Mouse (Mus musculus): ENCODE data around the gene Fbln2. TPM values are rescaled to one million over a fixed set of nuclear protein-coding genes. Genes with fewer than 3 reads are reported as not detected.

Fbln2 gene
- total and polyA plus RNA-seq, 3 experiments, result 0.27 TPM; not detected in 2

GRCm38 (mm10) chr6:91171396-91171895, 40.8 kb upstream of the Fbln2 start:
- Histone ChIP-seq H3K4me3 (ENCODE audit: low read depth, low read length) (no peak overlapping the region), H3K36me3 (replicated peaks) (no peaks in the 10 kb centered on the region), H3K27me3 (ENCODE audit: insufficient read depth, low read length) (peaks cover 9% of the 10 kb centered on the region), H3K9me3 (replicated peaks) (no peaks in the 10 kb centered on the region), H3K4me1 (ENCODE audit: insufficient read depth, low read depth, low read length) (no peaks in the 10 kb centered on the region)
- ATAC-seq (ENCODE audit: extremely low read depth, insufficient number of reproducible peaks, low FRiP score, poor library complexity, severe bottlenecking) (no peak), DNase-seq (ENCODE audit: low spot score) (no peak)
- TF ChIP-seq GATA1 (IDR thresholded peaks at IDR 0.05; ENCODE audit: borderline replicate concordance, low read length) (no peak), CTCF (IDR thresholded peaks at IDR 0.05; ENCODE audit: low read depth, low read length) (no peak), GATA2 (IDR thresholded peaks at IDR 0.05; ENCODE audit: borderline replicate concordance, low read depth, low read length) (no peak), POLR2AphosphoS5 (IDR thresholded peaks at IDR 0.05; ENCODE audit: insufficient replicate concordance, low read depth, low read length) (no peak), TAL1 (conservative IDR thresholded peaks at IDR 0.05; ENCODE audit: low read depth, low read length) (no peak)

DNA sequence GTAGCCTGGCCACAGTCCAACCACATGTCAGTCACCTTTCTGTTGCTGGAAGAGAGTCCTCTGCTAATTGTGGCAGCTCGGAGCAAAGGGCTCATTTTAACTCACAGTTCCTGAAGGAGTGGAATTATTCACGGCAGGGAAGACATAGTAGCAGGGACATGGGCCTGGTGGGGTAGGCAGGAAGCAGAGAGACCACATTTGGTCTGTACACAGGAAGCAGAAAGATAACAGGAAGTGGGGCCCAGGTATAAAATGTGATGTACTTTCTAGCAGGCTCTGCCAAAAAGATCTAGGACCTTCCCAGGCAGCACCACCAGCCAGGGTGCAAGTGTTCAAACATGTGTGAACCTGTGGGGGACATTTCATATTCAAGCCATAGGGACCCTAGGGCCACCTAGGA, 39.9 kb upstream of the Fbln2 start:
- ATAC-seq (ENCODE audit: extremely low read depth, insufficient number of reproducible peaks, low FRiP score, poor library complexity, severe bottlenecking) (no peak), DNase-seq (ENCODE audit: low spot score) (no peak)
- Histone ChIP-seq H3K4me1 (ENCODE audit: insufficient read depth, low read depth, low read length) (no peaks in the 10 kb centered on the region), H3K36me3 (replicated peaks) (no peaks in the 10 kb centered on the region), H3K9me3 (replicated peaks) (no peaks in the 10 kb centered on the region), H3K4me3 (ENCODE audit: low read depth, low read length) (no peak overlapping the region), H3K27me3 (ENCODE audit: insufficient read depth, low read length) (peaks cover 10% of the 10 kb centered on the region)
- TF ChIP-seq GATA2 (IDR thresholded peaks at IDR 0.05; ENCODE audit: borderline replicate concordance, low read depth, low read length) (no peak), TAL1 (conservative IDR thresholded peaks at IDR 0.05; ENCODE audit: low read depth, low read length) (no peak), GATA1 (IDR thresholded peaks at IDR 0.05; ENCODE audit: borderline replicate concordance, low read length) (no peak), CTCF (IDR thresholded peaks at IDR 0.05; ENCODE audit: low read depth, low read length) (no peak), POLR2AphosphoS5 (IDR thresholded peaks at IDR 0.05; ENCODE audit: insufficient replicate concordance, low read depth, low read length) (no peak)

DNA sequence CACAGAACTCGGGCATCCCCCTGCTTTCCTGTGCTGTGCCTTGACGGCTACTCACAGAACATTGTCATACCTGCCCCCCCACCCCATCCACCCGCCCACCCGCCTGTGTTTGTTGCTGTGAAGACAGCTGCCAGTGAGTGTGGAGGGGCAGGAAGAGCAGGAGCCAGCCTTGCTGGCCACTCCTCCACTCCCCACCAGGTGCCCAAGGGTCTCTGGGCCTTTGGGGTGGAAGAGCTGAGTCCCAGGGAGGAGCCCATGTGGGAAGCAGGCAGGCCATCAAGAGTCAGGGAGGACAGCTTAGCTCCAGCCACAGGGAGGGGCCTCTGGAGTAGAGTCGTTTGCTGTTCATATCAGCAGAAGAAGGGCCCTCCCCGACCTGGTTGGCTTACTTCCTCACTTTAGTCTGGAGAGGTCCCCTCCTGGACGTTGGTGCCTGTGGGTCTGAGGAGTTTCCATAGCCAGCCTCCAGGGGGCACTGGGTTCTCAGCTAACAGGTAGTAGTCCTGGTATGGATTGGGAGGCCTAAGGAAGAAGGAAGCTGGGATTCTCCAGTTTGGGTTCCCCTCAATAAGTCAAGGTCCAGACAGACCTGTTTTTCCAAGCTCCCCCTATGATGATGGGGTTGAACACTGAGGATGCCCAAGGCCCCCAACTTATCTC, 38.9 kb upstream of the Fbln2 start:
- Histone ChIP-seq H3K27me3 (ENCODE audit: insufficient read depth, low read length) (peaks cover 14% of the 10 kb centered on the region), H3K4me3 (ENCODE audit: low read depth, low read length) (no peak overlapping the region), H3K4me1 (ENCODE audit: insufficient read depth, low read depth, low read length) (no peaks in the 10 kb centered on the region), H3K36me3 (replicated peaks) (no peaks in the 10 kb centered on the region), H3K9me3 (replicated peaks) (no peaks in the 10 kb centered on the region)
- ATAC-seq (ENCODE audit: extremely low read depth, insufficient number of reproducible peaks, low FRiP score, poor library complexity, severe bottlenecking) (no peak), DNase-seq (ENCODE audit: low spot score) (no peak)
- no peak for TF ChIP-seq GATA1 (IDR thresholded peaks at IDR 0.05; ENCODE audit: borderline replicate concordance, low read length)
- TF ChIP-seq POLR2AphosphoS5 (IDR thresholded peaks at IDR 0.05; ENCODE audit: insufficient replicate concordance, low read depth, low read length), result no peak
- no peak for TF ChIP-seq TAL1 (conservative IDR thresholded peaks at IDR 0.05; ENCODE audit: low read depth, low read length)
- no peak for TF ChIP-seq GATA2 (IDR thresholded peaks at IDR 0.05; ENCODE audit: borderline replicate concordance, low read depth, low read length)

DNA sequence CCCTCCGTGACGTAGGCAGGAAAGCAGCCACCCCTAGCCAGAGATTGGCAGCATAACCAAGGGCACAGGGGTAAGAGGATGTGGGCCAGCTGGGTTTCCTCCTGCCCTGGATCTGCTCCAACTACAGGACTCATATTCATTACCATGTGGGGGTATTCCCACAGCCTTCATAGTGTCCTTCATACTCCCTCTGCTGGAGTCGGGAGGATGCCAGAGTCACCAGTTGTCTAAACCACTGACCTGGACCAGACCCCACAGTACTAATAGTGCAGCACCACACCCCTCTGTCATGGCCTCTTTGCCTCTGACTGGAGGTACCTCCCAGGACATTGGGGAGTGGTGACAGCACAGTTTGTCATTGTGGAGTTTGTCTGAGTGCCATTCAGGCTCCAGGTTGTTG, 38.0 kb upstream of the Fbln2 start:
- no peak for ATAC-seq (ENCODE audit: extremely low read depth, insufficient number of reproducible peaks, low FRiP score, poor library complexity, severe bottlenecking)
- no peak overlapping the region for H3K4me3 ChIP-seq (ENCODE audit: low read depth, low read length)
- TF ChIP-seq GATA2 (IDR thresholded peaks at IDR 0.05; ENCODE audit: borderline replicate concordance, low read depth, low read length) (no peak), TAL1 (conservative IDR thresholded peaks at IDR 0.05; ENCODE audit: low read depth, low read length) (no peak)
- H3K4me1 ChIP-seq (ENCODE audit: insufficient read depth, low read depth, low read length), result no peaks in the 10 kb centered on the region
- peaks cover 12% of the 10 kb centered on the region for H3K27me3 ChIP-seq (ENCODE audit: insufficient read depth, low read length)
- no peak for DNase-seq (ENCODE audit: low spot score)
- H3K36me3 ChIP-seq (replicated peaks), result no peaks in the 10 kb centered on the region
- no peaks in the 10 kb centered on the region for H3K9me3 ChIP-seq (replicated peaks)

- DNase-seq (ENCODE audit: low spot score) (no peak), ATAC-seq (ENCODE audit: extremely low read depth, insufficient number of reproducible peaks, low FRiP score, poor library complexity, severe bottlenecking) (no peak)
- Histone ChIP-seq H3K4me1 (ENCODE audit: insufficient read depth, low read depth, low read length) (no peaks in the 10 kb centered on the region), H3K27me3 (ENCODE audit: insufficient read depth, low read length) (peaks cover 15% of the 10 kb centered on the region), H3K9me3 (replicated peaks) (no peaks in the 10 kb centered on the region), H3K4me3 (ENCODE audit: low read depth, low read length) (no peak overlapping the region), H3K36me3 (replicated peaks) (no peaks in the 10 kb centered on the region)
- TF ChIP-seq POLR2AphosphoS5 (IDR thresholded peaks at IDR 0.05; ENCODE audit: insufficient replicate concordance, low read depth, low read length), result no peak
- no peak for TF ChIP-seq GATA2 (IDR thresholded peaks at IDR 0.05; ENCODE audit: borderline replicate concordance, low read depth, low read length)
- no peak for TF ChIP-seq CTCF (IDR thresholded peaks at IDR 0.05; ENCODE audit: low read depth, low read length)
- TF ChIP-seq TAL1 (conservative IDR thresholded peaks at IDR 0.05; ENCODE audit: low read depth, low read length), result no peak
- no peak for TF ChIP-seq GATA1 (IDR thresholded peaks at IDR 0.05; ENCODE audit: borderline replicate concordance, low read length)
Observed at GRCm38 (mm10) chr6:91180767-91181171, 31.5 kb upstream of the Fbln2 start.

DNA sequence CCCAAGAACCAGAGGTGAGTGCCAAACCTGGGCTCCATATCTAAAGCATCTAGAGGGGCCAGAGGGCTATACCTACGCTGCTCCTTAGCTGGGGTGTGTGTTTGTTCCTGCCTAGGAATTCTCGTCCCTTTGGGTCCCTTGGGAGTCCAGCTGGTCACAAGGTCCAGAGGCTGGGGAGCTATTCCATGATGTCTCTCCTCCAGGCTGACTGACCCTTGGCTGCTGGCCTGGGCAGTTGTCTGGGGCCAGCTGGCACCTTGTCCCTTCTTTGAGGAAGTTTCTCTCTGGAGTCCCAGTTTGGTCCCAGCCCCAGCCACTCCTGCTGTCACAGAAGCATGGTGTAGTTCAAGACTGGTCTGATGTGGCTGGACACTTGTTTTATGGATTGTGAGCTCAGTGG, 30.9 kb upstream of the Fbln2 start:
- no peaks in the 10 kb centered on the region for H3K36me3 ChIP-seq (replicated peaks)
- no peaks in the 10 kb centered on the region for H3K9me3 ChIP-seq (replicated peaks)
- H3K4me3 ChIP-seq (ENCODE audit: low read depth, low read length), result no peak overlapping the region
- no peak for ATAC-seq (ENCODE audit: extremely low read depth, insufficient number of reproducible peaks, low FRiP score, poor library complexity, severe bottlenecking)
- no peak for DNase-seq (ENCODE audit: low spot score)
- TF ChIP-seq POLR2AphosphoS5 (IDR thresholded peaks at IDR 0.05; ENCODE audit: insufficient replicate concordance, low read depth, low read length) (no peak), GATA2 (IDR thresholded peaks at IDR 0.05; ENCODE audit: borderline replicate concordance, low read depth, low read length) (no peak), GATA1 (IDR thresholded peaks at IDR 0.05; ENCODE audit: borderline replicate concordance, low read length) (no peak), TAL1 (conservative IDR thresholded peaks at IDR 0.05; ENCODE audit: low read depth, low read length) (no peak), CTCF (IDR thresholded peaks at IDR 0.05; ENCODE audit: low read depth, low read length) (no peak)
- peaks cover 14% of the 10 kb centered on the region for H3K27me3 ChIP-seq (ENCODE audit: insufficient read depth, low read length)
- no peaks in the 10 kb centered on the region for H3K4me1 ChIP-seq (ENCODE audit: insufficient read depth, low read depth, low read length)
